Mouse (Mus musculus) intestine, postnatal 0 days (tissue): Measurements from ENCODE around the gene Wdfy2. TPM values are rescaled to one million over a fixed set of nuclear protein-coding genes. Genes with fewer than 3 reads are reported as not detected.

ENCODE experiments used
- ATAC-seq: fragments of 200-750 bp; cut with Nextera tagmentation; 2 replicates; pipeline ENCODE4 v1.8.0; 2017; ENCODE audit warnings: mild to moderate bottlenecking, moderate TSS enrichment, moderate library complexity
- H3K27ac ChIP-seq: fragments of 300-500 bp; sonication (generic); 2 replicates; pipeline ENCODE4 v1.5.1; 2014; ENCODE audit warnings: mild to moderate bottlenecking, low read depth, low read length, moderate library complexity
- H3K27me3 ChIP-seq: fragments of 300-500 bp; sonication (generic); replicated peaks from 2 replicates; pipeline ENCODE4 v1.6.1; 2014; ENCODE audit warnings: low read length, mixed read lengths; ENCODE audit not compliant: control insufficient read depth, insufficient read depth
- H3K36me3 ChIP-seq: fragments of 300-500 bp; sonication (generic); 2 replicates; pipeline ENCODE4 v1.6.1; 2014; ENCODE audit warnings: mild to moderate bottlenecking, moderate library complexity; ENCODE audit not compliant: control insufficient read depth, insufficient read depth
- H3K4me1 ChIP-seq: fragments of 300-500 bp; sonication (generic); replicated peaks from 2 replicates; pipeline ENCODE4 v1.6.1; 2014; ENCODE audit warnings: antibody characterized with exemption, low read length, mixed read lengths; ENCODE audit not compliant: control insufficient read depth, insufficient read depth
- H3K4me2 ChIP-seq: fragments of 300-500 bp; sonication (generic); replicated peaks from 2 replicates; pipeline ENCODE4 v1.6.1; 2014; ENCODE audit warnings: low read depth, mild to moderate bottlenecking, moderate library complexity
- H3K4me3 ChIP-seq: fragments of 300-500 bp; sonication (generic); 2 replicates; pipeline ENCODE4 v1.5.1; 2014; ENCODE audit warnings: low read depth, low read length
- H3K9ac ChIP-seq: fragments of 300-500 bp; sonication (generic); 2 replicates; pipeline ENCODE4 v1.6.1; 2014; ENCODE audit warnings: mild to moderate bottlenecking, low read depth, low read length
- H3K9me3 ChIP-seq: fragments of 300-500 bp; sonication (generic); 2 replicates; pipeline ENCODE4 v1.6.1; 2016; ENCODE audit warnings: mixed run types; ENCODE audit not compliant: control insufficient read depth
- CTCF ChIP-seq: sonication (generic); IDR thresholded peaks from 2 replicates; pipeline ENCODE4 v1.5.1; 2016; ENCODE audit warnings: low read depth, mild to moderate bottlenecking, control low read depth, antibody characterized with exemption, moderate library complexity
- WGBS: fragments of 180-500 bp; shearing (Covaris S2); extraction: QIAGEN DNeasy Blood & Tissue Kit; methylation state at CpG from one replicate; pipeline ENCODE4 v1.1.7; 2014; 5-methylcytosine and 5-hydroxymethylcytosine counted together
- microRNA-seq: library from miRNA; unstranded; fragments of <30 nt; microRNA quantifications from one replicate; pipeline ENCODE4, GENCODE M21; 2016
- polyA plus RNA-seq: library from polyadenylated mRNA; unstranded; fragments of >200 nt; fragmentation: Nextera tagmentation; extraction: Ambion mirVana; gene quantifications from 2 replicates; pipeline ENCODE4 v1.2.1, GENCODE M21; 2015

Gene Wdfy2
- polyA plus RNA-seq, 1 experiment from 2014 or later: 1.4 TPM

DNA sequence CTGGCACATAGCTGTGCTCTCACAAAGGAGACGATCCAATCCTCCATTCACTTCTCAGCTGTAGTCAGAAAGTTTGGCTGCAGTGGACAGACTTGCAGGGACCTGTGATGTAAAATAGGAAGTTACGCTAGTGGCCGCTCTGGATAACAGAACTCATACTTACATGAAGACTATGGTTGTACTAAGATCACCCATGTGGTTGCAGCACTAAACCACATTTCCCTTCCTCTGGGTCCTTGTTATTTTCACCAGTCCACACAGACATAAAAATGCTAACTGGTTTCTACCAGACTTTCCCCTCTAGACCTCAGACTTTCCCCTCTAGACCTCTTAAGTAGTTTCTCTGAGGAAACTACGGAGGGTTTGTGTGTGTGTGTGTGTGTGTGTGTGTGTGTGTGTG, 161.5 kb downstream of the Wdfy2 start:
- WGBS: 85% methylated on average over 4 of the region's 4 CpGs
- H3K9me3 ChIP-seq: no peaks in the 10 kb centered on the region
- ATAC-seq: no peak
- H3K36me3 ChIP-seq: no peaks in the 10 kb centered on the region
- H3K4me2 ChIP-seq: no peak overlapping the region
- no peaks in the 10 kb centered on the region for H3K27me3 ChIP-seq
- no peak overlapping the region for H3K4me3 ChIP-seq
- no peak overlapping the region for H3K9ac ChIP-seq
- H3K27ac ChIP-seq: no peak overlapping the region
- no peak for TF ChIP-seq CTCF
- H3K4me1 ChIP-seq: no peaks in the 10 kb centered on the region

DNA sequence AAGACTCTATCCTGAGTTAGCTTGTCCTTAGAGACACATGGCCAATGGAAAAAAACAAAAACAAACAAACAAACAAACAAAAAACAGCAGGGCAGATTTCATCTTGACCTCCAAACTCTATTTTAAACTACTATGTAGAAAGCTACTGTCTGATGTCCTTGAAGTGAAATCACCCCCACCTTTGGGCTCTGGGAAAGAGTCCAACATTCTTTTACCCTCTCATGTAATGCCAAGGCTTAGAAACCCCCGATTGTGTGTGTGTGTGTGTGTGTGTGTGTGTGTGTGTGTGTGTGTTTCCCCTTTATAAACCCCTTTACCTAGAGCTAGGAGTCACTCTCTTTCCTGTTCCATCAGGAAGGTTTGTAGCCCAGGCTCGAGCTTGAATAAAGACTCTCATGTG, 165.1 kb downstream of the Wdfy2 start:
- no peaks in the 10 kb centered on the region for H3K9me3 ChIP-seq
- no peaks in the 10 kb centered on the region for H3K36me3 ChIP-seq
- no peaks in the 10 kb centered on the region for H3K4me1 ChIP-seq
- no peak for ATAC-seq
- no peak overlapping the region for H3K9ac ChIP-seq
- no peak overlapping the region for H3K4me2 ChIP-seq
- no peak overlapping the region for H3K4me3 ChIP-seq
- H3K27me3 ChIP-seq: no peaks in the 10 kb centered on the region
- WGBS: 80% methylated on average over 2 of the region's 2 CpGs
- H3K27ac ChIP-seq: no peak overlapping the region
- no peak for TF ChIP-seq CTCF

Small RNAs within 50 kb of the gene (microRNA-seq; reads per million reads assigned to microRNA genes)
- gene Mir6541: not detected
- not detected for gene Mir8098

Other genes with a start within 250 kb of the Wdfy2 start
- gene Serpine3, start 174.0 kb upstream of the Wdfy2 start, polyA plus RNA-seq: not detected in 2 replicates
- 6.5 and 8.5 TPM in 2 replicates for gene Ints6, start 76.5 kb upstream of the Wdfy2 start, polyA plus RNA-seq
- not detected in 2 replicates for gene Defb48, start 146.8 kb downstream of the Wdfy2 start, polyA plus RNA-seq
- not detected in 2 replicates for gene Defb47, start 160.4 kb downstream of the Wdfy2 start, polyA plus RNA-seq
- gene Defb43, start 174.1 kb downstream of the Wdfy2 start, polyA plus RNA-seq: not detected in 2 replicates
- gene Defb42, start 209.3 kb downstream of the Wdfy2 start, polyA plus RNA-seq: 0.39 TPM in 1 of 2 replicates, not detected in the other
- gene Defb30, start 212.3 kb downstream of the Wdfy2 start, polyA plus RNA-seq: not detected in 2 replicates